Mouse (Mus musculus): ENCODE measurements around the gene Myl12a. TPM values are rescaled to one million over a fixed set of nuclear protein-coding genes. Genes with fewer than 3 reads are reported as not detected.

The Myl12a gene
- total RNA-seq (2021): 100 to 1,000 TPM; 490 to 594 TPM
- long read RNA-seq, experiment 1, transcript Myl12a-201 (4 exons, 980 nt): minor isoform, 142 of 504 reads
- long read RNA-seq, experiment 1, transcript Myl12a-206 (4 exons, 1,937 nt): major isoform, 324 of 504 reads
- long read RNA-seq, experiment 1, partial matches to known transcripts: 5 of 504 reads
- long read RNA-seq, experiment 1, other reads (novel, unspliced or antisense): 33 of 504 reads
- long read RNA-seq, experiment 2, transcript Myl12a-201 (4 exons, 980 nt): minor isoform, 204 of 593 reads
- long read RNA-seq, experiment 2, transcript Myl12a-206 (4 exons, 1,937 nt): major isoform, 352 of 593 reads
- long read RNA-seq, experiment 2, partial matches to known transcripts: 3 of 593 reads
- long read RNA-seq, experiment 2, other reads (novel, unspliced or antisense): 33 of 593 reads

DNA sequence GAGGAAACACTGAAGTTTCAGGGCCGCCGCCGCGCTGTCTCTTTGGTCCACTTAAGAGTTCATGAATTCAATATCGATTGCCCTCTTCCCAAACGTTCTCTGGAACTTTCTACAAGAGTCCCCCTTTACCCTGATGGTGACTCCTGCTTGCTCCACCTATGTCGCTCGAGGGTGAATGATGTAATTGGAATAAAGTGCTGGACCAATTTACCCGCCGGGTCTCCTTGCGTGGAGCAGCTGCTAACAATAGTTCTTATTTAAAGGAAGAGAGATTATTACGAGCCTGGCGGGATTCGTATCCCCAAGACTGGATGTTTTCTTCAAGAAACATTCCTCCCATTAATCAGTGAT lies at the start of gene Myl12a:
Myl12a (minus strand) TSS at position 135 of the 351 bp plus-strand sequence.
- intact Hi-C loops (cut with DNase I; ENCODE audit: low total_unique reads): no loop called here
- DNase-seq: no peak

DNA sequence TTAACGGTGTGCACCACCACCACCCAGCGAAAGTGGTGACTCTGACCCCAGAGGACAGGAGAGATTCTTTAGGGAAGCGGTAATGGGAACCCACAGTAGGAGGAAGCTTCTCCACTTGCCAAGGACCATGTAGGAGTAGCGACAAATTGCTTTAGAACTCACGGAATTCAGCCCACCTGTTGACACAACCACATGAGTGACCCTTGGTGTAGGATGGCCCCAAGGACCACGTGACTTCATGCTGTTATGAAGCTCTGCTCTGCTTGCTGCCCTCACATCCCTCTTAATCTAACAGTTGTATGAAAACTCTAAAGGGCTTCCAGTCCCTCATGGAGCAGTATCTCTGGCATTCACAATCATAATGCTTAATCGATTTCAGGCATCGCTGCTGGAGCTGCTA lies 46.6 kb upstream of the Myl12a start:
- intact Hi-C loops (cut with DNase I; ENCODE audit: low total_unique reads): no loop called here
- no peak for DNase-seq

DNA sequence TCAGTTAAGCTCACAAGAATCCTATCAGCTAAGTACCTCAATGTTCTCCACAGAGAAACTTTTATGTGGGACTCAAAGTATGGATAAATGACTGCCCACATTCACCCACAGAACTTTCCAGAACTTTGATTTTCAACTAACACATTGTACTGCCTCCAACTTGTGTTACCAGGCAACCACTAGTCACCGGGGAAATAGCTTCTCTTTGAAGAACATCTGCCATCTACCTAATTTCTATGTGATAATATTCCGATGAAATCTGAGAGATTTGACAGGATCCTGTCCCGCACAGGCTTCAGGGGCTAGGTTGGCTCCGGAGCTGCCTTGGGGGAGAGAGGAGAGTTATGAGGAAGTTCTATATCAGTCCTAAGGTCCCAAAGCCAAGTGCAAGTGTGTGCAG lies 44.2 kb upstream of the Myl12a start:
- intact Hi-C loops (cut with DNase I; ENCODE audit: low total_unique reads): no loop called here
- no peak for DNase-seq

DNA sequence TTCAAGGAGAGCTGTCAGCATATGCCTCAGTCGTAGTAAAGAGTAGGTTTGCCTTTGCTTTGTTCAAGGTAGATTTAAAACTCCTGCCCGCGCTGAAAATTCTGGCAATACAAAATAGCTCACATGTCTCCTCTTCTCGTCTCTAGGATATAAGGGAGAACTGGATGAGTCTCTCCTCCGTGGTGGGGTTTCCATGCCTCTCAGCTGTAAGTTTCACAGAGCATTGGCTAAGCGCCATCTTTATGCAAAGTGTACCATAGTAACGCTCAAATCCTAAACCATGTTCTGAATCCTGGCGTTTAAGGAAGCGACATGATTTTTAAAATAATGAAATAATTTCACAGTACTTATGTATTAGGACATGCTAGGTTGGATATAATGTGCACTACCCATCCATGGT lies 42.9 kb upstream of the Myl12a start:
- intact Hi-C loops (cut with DNase I; ENCODE audit: low total_unique reads): no loop called here
- no peak for DNase-seq

DNA sequence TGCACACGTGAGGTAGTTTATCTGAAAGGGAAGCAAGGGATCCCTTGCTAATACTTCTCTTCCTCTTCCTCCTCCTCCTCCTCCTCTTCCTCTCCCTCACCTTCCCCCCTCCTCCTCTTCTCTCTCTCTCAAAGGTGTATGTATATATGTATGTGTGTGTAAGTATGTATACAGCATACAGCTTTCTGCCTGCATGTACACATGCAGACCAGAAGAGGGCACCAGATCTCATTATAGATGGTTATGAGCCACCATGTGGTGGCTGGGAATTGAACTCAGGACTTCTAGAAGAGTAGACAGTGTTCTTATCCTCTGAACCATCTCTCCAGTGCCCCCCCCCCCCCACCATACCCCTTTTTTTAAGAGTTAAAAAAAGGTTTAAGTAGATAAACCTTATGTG lies 40.0 kb upstream of the Myl12a start:
- intact Hi-C loops (cut with DNase I; ENCODE audit: low total_unique reads): no loop called here
- DNase-seq: no peak

DNA sequence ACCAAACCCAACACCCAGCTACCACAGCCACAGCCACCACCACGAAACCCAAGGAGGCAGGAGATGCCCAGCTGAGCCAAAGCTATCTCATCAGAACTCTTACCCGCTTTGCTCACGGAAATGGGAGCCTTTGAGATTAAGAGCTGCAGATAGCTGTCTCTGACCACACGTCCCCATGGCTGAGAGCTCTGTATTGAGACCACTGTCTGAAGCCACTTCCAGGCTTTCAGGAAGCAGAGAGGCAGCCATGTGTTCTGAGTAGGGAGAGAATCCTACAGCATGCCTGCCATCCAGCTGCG lies 37.9 kb upstream of the Myl12a start:
- intact Hi-C loops (cut with DNase I; ENCODE audit: low total_unique reads): no loop called here
- DNase-seq: no peak

DNA sequence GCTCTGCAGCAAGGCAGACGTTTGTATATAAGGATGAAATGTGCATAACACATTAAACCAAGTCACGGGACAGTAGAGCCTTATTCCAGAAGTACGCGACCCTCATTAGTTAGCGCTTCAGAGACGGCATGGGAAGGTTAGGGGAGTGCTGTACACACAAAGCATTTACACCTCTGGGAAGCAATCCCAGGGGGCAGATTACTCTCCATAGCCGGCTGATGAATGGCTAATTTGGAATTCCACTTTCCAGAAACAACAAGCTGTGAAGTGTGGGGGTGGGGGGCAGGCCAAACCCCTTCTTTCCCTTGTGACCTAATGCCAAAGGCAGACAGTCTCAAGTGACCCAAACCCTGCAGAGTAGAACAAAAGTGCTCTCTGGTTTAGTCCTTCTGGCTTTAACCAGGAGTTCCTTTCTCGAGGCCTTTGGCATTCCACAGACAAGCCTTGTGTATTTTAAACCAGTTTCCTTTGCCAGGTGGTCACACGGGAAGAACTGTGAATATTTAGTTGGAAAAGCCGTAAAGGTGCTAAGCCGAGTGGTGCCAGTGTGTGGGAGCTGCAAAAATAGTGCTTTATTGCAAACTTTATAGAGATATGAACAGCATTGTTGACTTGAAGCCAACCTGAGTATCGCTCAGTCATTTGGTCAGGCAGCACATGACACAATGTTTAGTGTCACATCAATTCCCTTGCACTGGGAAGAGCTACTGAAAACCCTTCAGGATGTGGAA lies 37.3 kb upstream of the Myl12a start:
- intact Hi-C loops (cut with DNase I; ENCODE audit: low total_unique reads): no loop called here

DNA sequence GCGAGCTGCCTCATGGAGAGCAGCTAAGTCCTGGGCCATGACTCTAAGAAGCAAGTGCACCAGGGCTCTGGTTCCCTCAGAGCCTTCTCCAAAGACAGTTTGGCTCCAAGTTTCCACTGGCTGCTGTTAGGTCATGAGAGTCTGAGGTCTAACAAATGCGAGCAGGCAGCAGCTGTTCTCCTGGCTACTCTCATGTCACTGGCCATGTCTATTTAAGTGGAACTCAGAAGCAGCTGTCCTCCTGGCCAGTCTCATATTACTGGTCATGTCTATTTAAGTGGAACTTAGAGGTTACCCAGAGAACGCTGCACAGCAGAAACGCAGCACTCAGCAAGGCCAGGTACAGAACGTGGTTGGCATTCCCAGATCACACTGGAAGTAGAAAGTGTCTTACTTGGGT lies 36.1 kb upstream of the Myl12a start:
- DNase-seq: peak; percentile 72
- intact Hi-C loops (cut with DNase I; ENCODE audit: low total_unique reads): no loop called here

More for the DNA sequence above, 37.3 kb upstream of the Myl12a start:
- no peak for DNase-seq

DNA sequence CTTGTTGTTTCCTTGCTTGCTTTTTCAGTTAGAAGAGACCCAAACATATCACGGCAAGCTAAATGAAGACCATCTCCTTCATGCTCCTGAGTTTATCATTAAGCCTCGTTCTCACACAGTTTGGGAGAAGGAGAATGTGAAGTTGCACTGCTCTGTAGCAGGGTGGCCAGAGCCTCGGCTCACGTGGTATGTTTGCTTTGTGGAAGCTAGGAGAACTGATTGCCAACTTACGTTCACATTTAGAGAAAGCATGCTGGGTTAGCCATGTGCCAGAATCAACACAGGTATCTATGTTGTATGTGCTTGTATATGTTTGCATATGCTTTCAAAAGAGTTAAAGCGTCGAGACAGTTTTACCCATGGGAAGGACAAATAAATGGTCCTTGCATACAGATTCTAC lies 34.5 kb upstream of the Myl12a start:
- intact Hi-C loops (cut with DNase I; ENCODE audit: low total_unique reads): no loop called here
- no peak for DNase-seq

DNA sequence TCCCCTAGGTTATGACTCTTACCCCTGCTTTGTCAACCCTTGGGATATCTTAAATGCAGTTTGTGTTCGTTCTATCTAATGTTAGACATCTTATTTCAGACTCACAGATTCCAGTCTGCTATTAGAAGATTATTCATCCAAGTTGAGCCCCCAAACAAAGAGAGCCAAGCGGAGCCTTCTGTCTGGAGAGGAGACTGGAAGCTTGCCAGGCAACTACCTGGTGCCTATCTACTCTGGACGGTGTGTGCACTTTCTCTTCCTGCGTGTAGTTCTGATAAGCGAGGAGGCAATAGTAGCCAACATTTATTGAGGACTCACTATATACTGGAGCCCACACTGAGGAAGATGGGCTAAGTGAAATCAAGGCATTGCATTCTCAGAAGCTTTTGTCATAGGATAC lies 31.8 kb upstream of the Myl12a start:
- no peak for DNase-seq
- intact Hi-C loops (cut with DNase I; ENCODE audit: low total_unique reads): no loop called here

DNA sequence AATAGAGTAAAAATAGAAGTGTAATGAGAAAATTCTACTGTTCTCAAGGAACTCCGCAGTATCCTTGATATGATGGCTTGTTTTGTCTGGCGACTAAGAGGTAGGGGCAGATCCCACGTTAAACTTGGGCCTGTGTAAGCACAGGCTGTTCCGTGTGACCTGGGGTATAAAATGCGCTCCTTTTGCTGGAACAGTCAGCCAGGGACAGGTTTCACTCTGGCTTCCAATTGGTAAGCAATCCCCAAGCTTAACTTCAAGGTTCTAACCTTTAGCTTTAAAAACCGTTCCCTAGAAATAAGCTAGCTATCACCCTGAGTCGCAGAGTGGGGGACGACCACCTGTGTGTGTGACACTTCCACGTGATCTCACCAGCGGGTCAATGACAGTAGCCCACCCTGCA lies 30.0 kb upstream of the Myl12a start:
- DNase-seq: no peak
- intact Hi-C loops (cut with DNase I; ENCODE audit: low total_unique reads): no loop called here

DNA sequence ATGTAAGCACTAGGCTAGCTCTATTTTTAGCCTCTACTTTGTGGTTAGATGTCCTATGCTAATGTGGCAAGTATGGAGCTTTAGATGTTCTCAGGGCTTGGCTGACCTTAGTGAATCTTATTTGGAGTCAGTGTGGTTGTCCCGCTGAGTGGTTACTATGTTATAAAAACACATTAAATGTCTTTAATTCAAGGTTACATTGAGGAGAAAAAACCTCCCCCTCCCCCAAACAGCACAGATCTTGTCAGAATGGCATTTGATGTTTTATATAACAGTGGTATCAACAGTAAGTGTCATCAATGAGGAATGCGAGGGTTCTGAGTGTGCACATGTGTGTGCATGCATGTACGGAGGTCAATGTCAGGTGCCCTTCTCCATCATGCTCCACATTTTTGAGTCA lies 24.5 kb upstream of the Myl12a start:
- DNase-seq: no peak
- intact Hi-C loops (cut with DNase I; ENCODE audit: low total_unique reads): no loop called here

DNA sequence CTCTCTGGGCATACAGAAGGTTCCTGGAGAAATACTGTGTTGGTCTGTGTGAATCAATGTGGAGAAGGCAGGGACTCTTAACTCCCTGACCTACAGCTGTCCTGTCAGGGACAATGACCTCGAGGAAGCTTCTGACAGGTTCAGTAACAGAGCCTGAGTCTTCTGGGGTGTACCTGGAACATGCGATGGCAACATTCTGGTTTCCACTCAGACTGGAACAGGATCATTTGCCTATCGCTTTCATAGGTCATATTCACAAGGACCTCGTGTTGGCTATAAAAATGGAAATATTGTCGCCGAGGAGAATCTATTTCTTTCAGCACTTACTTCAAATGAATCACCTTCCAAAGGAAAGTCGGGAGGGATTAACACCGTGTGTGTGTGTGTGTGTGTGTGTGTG lies 23.2 kb upstream of the Myl12a start:
- intact Hi-C loops (cut with DNase I; ENCODE audit: low total_unique reads): no loop called here
- DNase-seq: no peak

DNA sequence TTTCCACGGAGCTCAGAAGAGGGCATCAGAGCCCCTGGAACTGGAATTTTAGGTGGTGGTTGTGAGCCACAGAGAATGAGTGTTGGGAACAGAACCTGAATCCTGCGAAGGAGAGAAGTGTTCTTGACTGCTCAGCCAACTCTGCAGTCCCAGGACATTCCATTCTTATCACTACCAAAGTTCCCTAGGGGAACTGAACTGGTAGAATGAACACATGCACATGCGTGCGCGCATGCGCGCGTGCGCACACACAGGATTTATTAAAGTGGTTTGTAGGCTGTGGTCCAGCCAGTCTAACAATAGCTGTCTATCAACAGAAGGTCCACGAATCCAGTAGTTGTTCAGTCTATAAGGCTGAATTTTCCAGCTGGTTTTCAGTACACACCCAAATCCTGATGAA lies 21.4 kb upstream of the Myl12a start:
- intact Hi-C loops (cut with DNase I; ENCODE audit: low total_unique reads): no loop called here
- DNase-seq: no peak

DNA sequence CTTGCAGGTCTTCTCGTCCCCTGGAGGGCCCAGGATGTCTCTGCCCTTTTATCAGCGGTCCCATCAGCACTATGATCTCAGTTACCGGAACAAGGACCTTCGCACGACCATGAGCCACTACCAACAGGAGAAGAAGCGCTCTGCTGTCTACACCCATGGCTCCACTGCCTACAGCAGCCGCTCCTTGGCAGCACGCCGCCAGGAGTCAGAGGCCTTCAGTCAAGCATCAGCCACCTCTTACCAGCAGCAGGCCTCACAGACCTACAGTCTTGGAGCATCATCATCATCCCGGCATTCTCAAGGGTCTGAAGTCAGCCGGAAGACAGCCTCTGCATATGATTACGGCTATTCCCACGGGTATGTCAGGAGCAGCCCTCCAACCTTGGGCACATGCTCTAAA lies 20.2 kb upstream of the Myl12a start:
- intact Hi-C loops (cut with DNase I; ENCODE audit: low total_unique reads): no loop called here
- no peak for DNase-seq

DNA sequence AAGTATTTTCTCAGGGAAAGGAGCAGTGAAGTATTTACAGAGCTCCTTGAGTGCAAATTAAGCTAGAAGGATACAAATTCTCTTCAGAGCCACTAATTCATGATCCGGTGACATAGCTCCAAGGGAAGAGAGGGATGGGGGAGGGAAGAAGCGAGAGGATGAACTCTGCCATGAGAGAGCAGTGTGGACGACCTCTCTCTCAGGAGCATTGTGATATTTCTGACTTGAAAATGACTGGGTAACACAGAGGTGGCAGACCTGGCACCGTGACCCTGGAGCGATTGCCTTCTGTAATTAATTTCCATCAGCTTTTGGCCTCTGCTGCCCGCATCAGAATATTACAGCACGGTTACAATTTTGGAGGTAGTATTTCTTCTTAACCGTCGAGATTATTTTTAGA lies 17.2 kb upstream of the Myl12a start:
- intact Hi-C loops (cut with DNase I; ENCODE audit: low total_unique reads): no loop called here
- DNase-seq: no peak

DNA sequence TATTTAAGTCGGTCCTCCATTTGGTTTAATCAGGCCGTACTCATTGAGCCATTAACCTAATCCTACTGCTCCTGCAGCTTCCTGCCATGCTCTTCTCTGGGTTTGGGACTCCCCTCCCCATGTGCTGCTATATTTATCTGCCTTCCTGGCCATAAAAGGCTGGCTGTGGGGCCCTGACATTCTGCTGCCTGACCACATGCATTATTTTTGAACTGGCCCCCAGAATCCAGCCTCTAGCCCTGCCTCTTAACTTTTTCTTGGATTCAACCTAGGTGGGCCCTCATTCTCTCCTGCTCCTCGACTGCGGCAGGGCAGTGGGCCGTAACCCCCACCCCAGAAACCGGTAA lies 16.6 kb upstream of the Myl12a start:
- intact Hi-C loops (cut with DNase I; ENCODE audit: low total_unique reads): no loop called here

DNA sequence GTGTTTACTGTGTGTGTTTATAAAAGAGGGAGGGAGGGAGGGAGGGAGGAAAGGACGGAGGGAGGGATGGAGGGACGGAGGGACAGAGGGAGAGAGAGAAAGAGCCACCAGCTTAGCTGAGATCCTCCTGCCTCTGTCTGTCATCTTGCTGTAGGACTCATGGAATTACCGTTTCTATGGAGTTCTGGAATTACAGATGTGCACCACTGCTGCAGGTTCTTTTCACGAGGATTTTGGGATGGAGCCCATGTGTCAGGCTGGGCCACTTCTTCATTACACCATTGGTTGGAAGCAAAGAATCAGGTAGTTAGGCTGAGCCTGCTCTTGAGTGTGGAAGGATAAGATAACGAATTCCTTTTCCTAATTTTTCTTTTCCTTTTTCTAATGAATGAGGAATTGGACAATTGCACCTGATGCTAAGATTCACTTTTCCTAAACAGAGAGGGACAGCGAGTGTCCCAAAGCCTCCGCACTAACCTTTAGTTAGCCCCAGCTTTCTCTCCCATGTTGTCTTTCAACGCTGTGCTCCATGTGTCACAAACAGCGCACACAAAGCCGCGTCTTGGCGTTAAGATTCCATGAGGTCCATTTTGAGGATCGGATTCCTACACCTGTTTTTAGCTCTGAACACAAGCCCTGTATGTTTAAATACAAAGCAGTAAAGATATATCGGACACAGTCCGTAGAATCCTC lies 16.1 kb upstream of the Myl12a start:
- intact Hi-C loops (cut with DNase I; ENCODE audit: low total_unique reads): no loop called here
- DNase-seq: no peak

More for the DNA sequence above, 16.6 kb upstream of the Myl12a start:
- DNase-seq: no peak

DNA sequence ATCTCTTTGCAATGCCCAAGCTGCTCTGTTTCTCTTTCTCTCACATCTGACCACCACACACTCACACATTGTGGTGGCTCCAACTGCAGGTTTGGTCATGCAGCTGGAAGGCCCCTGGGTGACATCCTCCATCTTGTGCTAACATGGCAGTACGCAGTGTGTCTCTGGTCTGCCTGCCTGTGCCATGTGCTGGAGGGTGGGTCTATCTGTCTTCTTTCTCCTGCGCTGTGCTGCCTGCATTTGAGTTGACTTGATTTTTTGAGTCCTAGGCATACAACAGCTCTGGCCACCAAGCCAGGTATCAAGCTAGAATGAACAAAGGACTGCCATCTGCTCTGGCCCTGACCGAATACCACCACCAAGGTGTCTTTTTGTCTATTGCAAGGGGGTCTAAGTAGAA lies 15.5 kb upstream of the Myl12a start:
- intact Hi-C loops (cut with DNase I; ENCODE audit: low total_unique reads): no loop called here
- no peak for DNase-seq

DNA sequence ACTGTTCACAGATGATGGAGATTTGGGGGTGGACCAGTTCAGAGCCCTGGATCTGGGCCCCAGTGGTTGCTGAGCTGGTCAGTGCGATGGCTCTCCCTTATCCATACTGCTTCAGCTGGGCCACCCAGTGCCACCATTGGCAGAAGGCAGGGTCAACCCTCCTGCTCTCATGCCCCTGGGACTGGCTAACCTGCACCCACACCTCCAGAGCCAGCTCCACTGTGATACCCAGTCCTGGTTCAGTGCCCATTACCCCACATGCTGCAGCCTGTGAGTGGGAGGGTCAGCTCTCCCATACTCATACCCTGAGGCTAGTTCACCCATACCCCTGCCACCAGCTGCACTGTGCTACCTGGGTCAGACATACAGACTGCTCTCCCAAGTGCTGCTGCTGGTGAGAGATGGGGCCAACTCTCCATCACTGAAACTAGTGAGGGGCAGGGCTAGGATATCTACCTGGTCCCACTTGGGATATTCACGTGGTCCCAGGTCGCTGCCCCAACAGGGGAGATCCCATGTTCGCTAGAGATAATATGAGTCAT lies 14.8 kb upstream of the Myl12a start:
- DNase-seq: no peak
- intact Hi-C loops (cut with DNase I; ENCODE audit: low total_unique reads): no loop called here

DNA sequence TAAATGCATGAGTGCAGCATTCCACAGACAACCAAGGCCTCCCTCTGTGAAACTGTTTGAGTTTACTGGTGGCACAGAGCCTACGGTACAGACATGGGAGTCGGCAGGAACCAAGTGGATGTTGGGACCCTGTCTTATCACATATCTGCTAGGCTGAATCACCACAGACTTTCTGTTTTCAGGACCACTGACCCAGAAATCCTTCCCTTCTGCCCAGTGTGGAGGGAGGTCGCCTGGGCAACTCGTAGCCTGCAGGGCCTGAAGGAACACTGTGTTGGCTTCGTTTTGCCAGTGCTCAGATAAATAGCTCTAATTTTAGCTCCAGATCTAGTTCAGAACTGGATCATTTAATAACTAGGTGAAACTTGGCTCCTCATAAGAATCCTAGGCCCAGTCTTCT lies 12.2 kb upstream of the Myl12a start:
- intact Hi-C loops (cut with DNase I; ENCODE audit: low total_unique reads): no loop called here
- no peak for DNase-seq

All from gastrocnemius, postnatal 14 days (tissue).